Mouse (Mus musculus) small intestine, adult 2 months (tissue): ENCODE measurements around the gene Tec.

Source experiments
- CTCF ChIP-seq: fragments of 200-500 bp; IDR thresholded peaks from 2 replicates; pipeline ENCODE4 v1.5.1; 2012; ENCODE audit warnings: low read depth, mild to moderate bottlenecking, control low read depth, inconsistent platforms, low read length, moderate library complexity, mixed read lengths; ENCODE audit not compliant: insufficient replicate concordance, insufficient read length; ENCODE audit errors: extremely low read depth
- POLR2A ChIP-seq: fragments of 200-500 bp; IDR thresholded peaks from 2 replicates; pipeline ENCODE4 v1.6.1; 2012; ENCODE audit warnings: low read depth, mild to moderate bottlenecking, control low read depth, inconsistent platforms, low read length, moderate library complexity

DNA sequence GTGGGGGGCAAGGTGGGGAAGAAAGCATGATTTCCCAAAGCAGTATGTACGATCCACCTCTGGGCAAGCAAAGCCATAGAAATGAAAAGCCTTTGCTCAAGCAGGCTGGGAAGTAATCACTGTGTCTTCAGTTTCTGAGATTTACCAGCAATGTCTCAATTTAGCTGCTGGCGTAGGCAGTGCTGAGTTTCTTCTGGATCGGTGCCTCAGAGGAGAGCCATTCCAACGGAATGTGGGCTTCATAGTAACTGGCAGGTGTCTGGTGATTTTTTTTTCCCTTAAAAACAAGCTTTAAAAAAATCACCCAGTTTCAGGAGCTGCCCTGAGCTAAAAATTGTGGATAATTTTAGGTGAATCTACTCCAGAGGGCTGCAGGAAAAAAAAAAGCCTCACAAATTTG is 120.9 kb downstream of the Tec start:
- TF ChIP-seq POLR2A: no peak
- no peak for TF ChIP-seq CTCF
